Comparison of ENCODE assay signal across 9 mouse cellular contexts in the genomic region with DNA sequence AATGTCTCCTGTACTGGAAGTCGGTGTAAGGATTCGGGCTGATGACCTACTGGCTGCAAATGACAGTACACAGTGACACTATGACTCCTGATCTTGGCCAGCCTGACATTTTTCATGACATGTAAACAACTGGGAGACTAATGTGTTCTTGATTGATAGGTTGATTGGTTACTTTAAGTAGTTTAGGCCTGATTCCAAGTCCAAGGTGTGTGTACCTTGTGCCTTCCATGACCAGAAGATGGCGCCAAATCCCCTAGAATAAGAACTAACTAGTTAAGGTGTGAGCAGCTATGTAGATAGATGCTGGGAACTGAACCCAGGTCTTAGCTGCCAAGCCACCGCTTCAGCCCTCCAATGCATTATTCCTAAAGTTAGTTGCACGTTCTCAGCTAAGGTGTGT. TPM values are rescaled to one million over a fixed set of nuclear protein-coding genes. Genes with fewer than 3 reads are reported as not detected.
DNase-seq lines count a peak whose midpoint lies in the region; TF ChIP-seq lines count a peak whose summit lies in the region.
"Had no signal": no experiment of that assay in that cellular context is flagged by ENCODE, and none has a peak within 500 bp of the region (broad histone marks: within the 10 kb centered on the region; RNA-seq: fewer than 3 reads in every experiment).

No protein-coding gene starts in this region.

- H3K27ac ChIP-seq in layer of hippocampus, adult 2 months: no peak overlapping the region
- H3K27ac ChIP-seq in MEL (ENCODE audit: control insufficient read depth, low read depth, low read length): no peak overlapping the region
- H3K27ac ChIP-seq: heart, embryonic 13.5 days had no signal

- no peak overlapping the region for H3K9ac ChIP-seq in MEL (ENCODE audit: control insufficient read depth, low read depth, low read length, poor library complexity, severe bottlenecking)

- H3K4me1 ChIP-seq in MEL (ENCODE audit: control insufficient read depth in 1 of 2, insufficient read depth in 2 of 2, low read length in 2 of 2): peaks cover 6 to 8% of the 10 kb centered on the region in 2 experiments; a peak in 3 of 4 replicates

- no peak for TF ChIP-seq EP300 in MEL (IDR thresholded peaks at IDR 0.05; ENCODE audit: low read depth in 1 of 2, low read length in 2 of 2)

- no peak for TF ChIP-seq POLR2A in MEL (IDR thresholded peaks at IDR 0.05; ENCODE audit: control insufficient read depth in 1 of 2, insufficient read depth in 1 of 2, low read depth in 1 of 2, low read length in 2 of 2, poor library complexity in 1 of 2)

- H3K9me3 ChIP-seq in MEL (replicated peaks; ENCODE audit: insufficient read depth, low read length): no peaks in the 10 kb centered on the region
- H3K9me3 ChIP-seq: heart, embryonic 13.5 days had no signal

- peaks cover 0 to 7% of the 10 kb centered on the region in 2 experiments; a peak in 1 of 4 replicates for H3K36me3 ChIP-seq in MEL (ENCODE audit: control insufficient read depth in 1 of 2, insufficient read depth in 2 of 2, low read length in 2 of 2)

- no peak for DNase-seq in layer of hippocampus, adult 2 months (ENCODE audit: low spot score in 2 of 2)
- no peak for DNase-seq in layer of hippocampus, adult 9-11 months
- peak; percentile 91 for DNase-seq in MEL (ENCODE audit: low read depth, low spot score)
- DNase-seq in c-Kit-positive CD71-positive TER-119-positive erythroid progenitor cells, embryonic 14.5 days (ENCODE audit: low spot score): peak; percentile 77
- peak; percentile 14 to 49 for DNase-seq in heart, postnatal 14 days
- DNase-seq in lung, postnatal 14 days: peak; percentile 66
- peak; percentile 62 for DNase-seq in testis, postnatal 10 days (ENCODE audit: low spot score)
- DNase-seq in right cerebral cortex, postnatal 10 days (ENCODE audit: low spot score in 2 of 2): no peak

- intact Hi-C loops in heart, postnatal 14 days (cut with DNase I): no loop called here

- peak; percentile 72 for TF ChIP-seq CTCF in layer of hippocampus, adult 2 months (conservative IDR thresholded peaks at IDR 0.05)
- TF ChIP-seq CTCF in MEL (IDR thresholded peaks at IDR 0.05 in 2 of 3, conservative IDR thresholded peaks at IDR 0.05 in 1 of 3; ENCODE audit: control insufficient read depth in 1 of 3, insufficient read depth in 1 of 3, low read depth in 2 of 3, low read length in 3 of 3, poor library complexity in 1 of 3, severe bottlenecking in 1 of 3): peak; percentile 63 to 94 (median 82)

- no peaks in the 10 kb centered on the region; the same call in 1 of the 2 replicates for H3K79me2 ChIP-seq in MEL (ENCODE audit: control insufficient read depth, insufficient read depth, low read length, poor library complexity)

- no peaks in the 10 kb centered on the region for H3K27me3 ChIP-seq in MEL (ENCODE audit: control insufficient read depth in 1 of 2, insufficient read depth in 2 of 2, low read length in 2 of 2)
- H3K27me3 ChIP-seq: heart, embryonic 13.5 days had no signal

- H3K4me3 ChIP-seq in layer of hippocampus, adult 2 months: no peak overlapping the region
- no peak overlapping the region for H3K4me3 ChIP-seq in MEL (ENCODE audit: control insufficient read depth in 1 of 2, insufficient read depth in 1 of 2, low read depth in 2 of 2, low read length in 2 of 2)

- TF ChIP-seq RAD21 in MEL (IDR thresholded peaks at IDR 0.05; ENCODE audit: low read depth, low read length): peak; percentile 94

TF ChIP-seq in MEL, 35 proteins besides CTCF, POLR2A, EP300 and RAD21:
- TF ChIP-seq SIN3A (IDR thresholded peaks at IDR 0.05; ENCODE audit: low read length) (no peak), SMC3 (IDR thresholded peaks at IDR 0.05; ENCODE audit: low read depth, low read length) (peak; percentile 83), ZC3H11A (IDR thresholded peaks at IDR 0.05; ENCODE audit: low read depth, low read length) (peak; percentile 71), NELFE (IDR thresholded peaks at IDR 0.05; ENCODE audit: low read depth, low read length) (no peak), TBP (IDR thresholded peaks at IDR 0.05; ENCODE audit: low read depth, low read length) (no peak), GABPA (IDR thresholded peaks at IDR 0.05; ENCODE audit: low read depth, low read length) (no peak), POLR2AphosphoS5 (IDR thresholded peaks at IDR 0.05; ENCODE audit: borderline replicate concordance, low read depth, low read length) (no peak), HCFC1 (IDR thresholded peaks at IDR 0.05; ENCODE audit: low read depth, low read length) (peak; percentile 51), MAZ (IDR thresholded peaks at IDR 0.05; ENCODE audit: low read depth, low read length) (no peak)

RNA-seq across cellular contexts. Expression of gene 1700125H20Rik, which starts 13.9 kb away (rescaled TPM):
- total RNA-seq in layer of hippocampus, adult 2 months (2021): under 1 TPM in 1 of 2 experiments, not detected in 1; 0.59 TPM
- not detected in 2 replicates for total RNA-seq in MEL (2012; rRNA removed)
- not detected for polyA plus RNA-seq in MEL (2012; ENCODE audit: insufficient read depth in 1 of 2, insufficient read length in 2 of 2, low read depth in 1 of 2, low replicate concordance in 2 of 2, missing spikeins in 1 of 2)
- total RNA-seq in heart, postnatal 14 days (2021): not detected

RNA-seq across cellular contexts. Expression of gene Usp32, which starts 44.1 kb away (rescaled TPM):
- total RNA-seq in layer of hippocampus, adult 2 months (2021): 10 to 100 TPM; 91.3 to 94.5 TPM
- total RNA-seq in MEL (2012; rRNA removed): 11.3 and 12.5 TPM in 2 replicates
- 10 to 100 TPM in 1 of 2 experiments, not detected in 1; 11.5 TPM for polyA plus RNA-seq in MEL (2012; ENCODE audit: insufficient read depth in 1 of 2, insufficient read length in 2 of 2, low read depth in 1 of 2, low replicate concordance in 2 of 2, missing spikeins in 1 of 2)
- total RNA-seq in heart, postnatal 14 days (2021): 10 to 100 TPM; 21.8 to 22.7 TPM

RNA-seq across cellular contexts. Expression of gene Appbp2, which starts 50.8 kb away (rescaled TPM):
- 10 to 100 TPM; 47.8 to 48.8 TPM for total RNA-seq in layer of hippocampus, adult 2 months (2021)
- 34.4 and 38.2 TPM in 2 replicates for total RNA-seq in MEL (2012; rRNA removed)
- 100 to 1,000 TPM in 1 of 2 experiments, 10 to 100 TPM in 1; 25.5 to 157 TPM for polyA plus RNA-seq in MEL (2012; ENCODE audit: insufficient read depth in 1 of 2, insufficient read length in 2 of 2, low read depth in 1 of 2, low replicate concordance in 2 of 2, missing spikeins in 1 of 2)
- total RNA-seq in heart, postnatal 14 days (2021): 10 to 100 TPM; 20.4 to 21.0 TPM

Comparison
In these comparisons a context has a peak if more than half of its experiments do, and no peak if none do; other contexts are left out.
1. DNase-seq: peak in MEL (single experiment), c-Kit-positive CD71-positive TER-119-positive erythroid progenitor cells, embryonic 14.5 days (single experiment), heart, postnatal 14 days (2 of 2), lung, postnatal 14 days (single experiment) and testis, postnatal 10 days (single experiment); none in layer of hippocampus, adult 2 months (0 of 2), layer of hippocampus, adult 9-11 months (single experiment) and right cerebral cortex, postnatal 10 days (0 of 2).